Mouse (Mus musculus) erythroblast, embryonic 14.5 days (primary cell): ENCODE measurements around the gene Nmrk1.

Experiments
- GATA1 ChIP-seq: IDR thresholded peaks from 2 replicates; pipeline ENCODE4 v1.6.1; 2012; ENCODE audit warnings: low read length, inconsistent platforms, mixed read lengths
- TAL1 ChIP-seq: IDR thresholded peaks from 3 replicates; pipeline ENCODE4 v1.6.1; 2012; ENCODE audit warnings: low read length, inconsistent platforms, mixed read lengths

GRCm38 (mm10) chr19:18658473-18658872, 26.7 kb downstream of the Nmrk1 start:
- TF ChIP-seq GATA1 (no peak), TAL1 (no peak)
